Mouse (Mus musculus) testis, adult 2 months (tissue): ENCODE measurements around the gene Parp3.

Experiments
- CTCF ChIP-seq: fragments of 200-500 bp; IDR thresholded peaks from 2 replicates; pipeline ENCODE4 v1.5.1; 2012; ENCODE audit warnings: low read depth, mild to moderate bottlenecking, inconsistent platforms, low read length, moderate library complexity; ENCODE audit not compliant: control insufficient read depth, insufficient read depth, insufficient replicate concordance
- POLR2A ChIP-seq: fragments of 200-500 bp; IDR thresholded peaks from 2 replicates; pipeline ENCODE4 v1.6.1; 2012; ENCODE audit warnings: low read depth, mild to moderate bottlenecking, inconsistent platforms, low read length, moderate library complexity; ENCODE audit not compliant: control insufficient read depth

- TF ChIP-seq CTCF, result peak; percentile 74; the same call in 1 of the 2 replicates
- TF ChIP-seq POLR2A, result no peak
These were observed 2.3 kb downstream of the Parp3 start for GRCm38 (mm10) chr9:106474456-106474855.
